Mouse (Mus musculus): Measurements from ENCODE around the gene Atad1. TPM values are rescaled to one million over a fixed set of nuclear protein-coding genes. Genes with fewer than 3 reads are reported as not detected.

Atad1 gene
- polyA plus RNA-seq, 1 experiment: 0.11 TPM

DNA sequence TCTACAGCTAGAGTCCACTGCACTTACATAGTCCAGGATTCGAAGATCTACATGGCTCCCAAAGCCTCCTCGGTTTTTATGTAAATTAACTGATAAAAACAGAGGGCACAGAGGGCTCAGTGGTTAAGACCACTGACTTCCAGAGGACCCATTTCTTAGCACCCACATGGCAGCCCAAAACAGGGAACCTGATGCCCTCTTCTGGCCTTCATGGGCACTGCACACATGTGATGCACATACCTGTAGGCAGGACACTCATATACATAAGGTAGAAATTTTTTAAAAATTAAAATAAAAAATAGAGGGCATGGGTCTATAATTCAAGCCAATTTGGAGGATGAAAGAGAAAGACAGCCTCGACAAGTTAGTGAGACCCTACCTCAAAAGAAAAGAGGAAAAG lies 95.9 kb downstream of the Atad1 start:
- peaks cover 2% of the 10 kb centered on the region; the same call in 1 of the 2 replicates for H3K9me3 ChIP-seq (ENCODE audit: control insufficient read depth, low read length)
- H3K36me3 ChIP-seq (ENCODE audit: control insufficient read depth): no peaks in the 10 kb centered on the region
- no peak overlapping the region for H3K4me3 ChIP-seq (replicated peaks)
- peaks cover 6% of the 10 kb centered on the region for H3K4me1 ChIP-seq (ENCODE audit: control insufficient read depth)
- no peaks in the 10 kb centered on the region for H3K27me3 ChIP-seq (ENCODE audit: control insufficient read depth)
- TF ChIP-seq GATA1 (IDR thresholded peaks at IDR 0.05; ENCODE audit: low read length) (no peak), TAL1 (IDR thresholded peaks at IDR 0.05; ENCODE audit: low read length) (no peak)

DNA sequence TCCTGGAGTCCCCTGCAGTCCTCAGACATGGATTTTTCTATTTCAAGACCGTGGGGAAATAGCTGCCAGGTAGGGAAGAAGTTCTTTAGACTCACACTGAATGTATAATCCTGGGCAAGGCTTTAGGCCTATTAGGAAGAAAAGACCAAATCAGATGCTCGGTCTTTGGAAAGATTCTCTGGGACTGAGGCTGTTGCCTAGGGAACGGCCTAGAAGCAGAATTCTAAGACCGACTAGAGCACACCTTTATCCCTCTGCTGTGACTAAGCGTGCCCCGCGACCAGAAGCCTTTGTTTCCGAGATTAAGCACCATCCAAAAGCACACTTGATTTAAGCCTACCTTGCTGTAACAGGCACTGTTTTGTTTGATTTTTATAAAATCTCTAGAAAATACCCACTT lies 97.6 kb downstream of the Atad1 start:
- H3K4me1 ChIP-seq (ENCODE audit: control insufficient read depth): peaks cover 17% of the 10 kb centered on the region
- no peak overlapping the region for H3K4me3 ChIP-seq (replicated peaks)
- TF ChIP-seq GATA1 (IDR thresholded peaks at IDR 0.05; ENCODE audit: low read length) (no peak), TAL1 (IDR thresholded peaks at IDR 0.05; ENCODE audit: low read length) (no peak)
- no peaks in the 10 kb centered on the region for H3K36me3 ChIP-seq (ENCODE audit: control insufficient read depth)
- H3K9me3 ChIP-seq (ENCODE audit: control insufficient read depth, low read length): peaks cover 2% of the 10 kb centered on the region; the same call in 1 of the 2 replicates
- no peaks in the 10 kb centered on the region for H3K27me3 ChIP-seq (ENCODE audit: control insufficient read depth)

DNA sequence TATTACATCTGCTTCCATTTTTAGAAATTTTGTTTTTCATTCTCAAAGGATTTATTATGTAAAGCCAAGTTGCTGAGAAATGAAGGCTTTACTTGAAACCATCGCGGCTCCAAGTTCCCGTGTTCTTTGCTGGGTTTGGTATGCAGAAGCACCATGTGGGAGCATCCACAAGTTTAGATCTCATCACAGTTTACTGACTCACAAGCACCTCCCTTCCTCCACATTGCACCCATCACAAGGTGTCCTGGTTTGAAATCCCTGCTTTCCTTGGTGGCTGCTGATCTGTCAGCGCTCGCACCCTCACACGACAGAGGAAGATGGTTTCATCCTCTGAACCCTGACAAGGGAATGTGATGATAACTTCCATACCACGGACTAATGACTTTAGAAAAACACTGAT lies 98.1 kb downstream of the Atad1 start:
- Histone ChIP-seq H3K4me3 (replicated peaks) (no peak overlapping the region), H3K4me1 (ENCODE audit: control insufficient read depth) (peaks cover 17% of the 10 kb centered on the region), H3K9me3 (ENCODE audit: control insufficient read depth, low read length) (peaks cover 2% of the 10 kb centered on the region; the same call in 1 of the 2 replicates), H3K27me3 (ENCODE audit: control insufficient read depth) (no peaks in the 10 kb centered on the region), H3K36me3 (ENCODE audit: control insufficient read depth) (no peaks in the 10 kb centered on the region)
- TF ChIP-seq GATA1 (IDR thresholded peaks at IDR 0.05; ENCODE audit: low read length): no peak
- TF ChIP-seq TAL1 (IDR thresholded peaks at IDR 0.05; ENCODE audit: low read length): no peak

DNA sequence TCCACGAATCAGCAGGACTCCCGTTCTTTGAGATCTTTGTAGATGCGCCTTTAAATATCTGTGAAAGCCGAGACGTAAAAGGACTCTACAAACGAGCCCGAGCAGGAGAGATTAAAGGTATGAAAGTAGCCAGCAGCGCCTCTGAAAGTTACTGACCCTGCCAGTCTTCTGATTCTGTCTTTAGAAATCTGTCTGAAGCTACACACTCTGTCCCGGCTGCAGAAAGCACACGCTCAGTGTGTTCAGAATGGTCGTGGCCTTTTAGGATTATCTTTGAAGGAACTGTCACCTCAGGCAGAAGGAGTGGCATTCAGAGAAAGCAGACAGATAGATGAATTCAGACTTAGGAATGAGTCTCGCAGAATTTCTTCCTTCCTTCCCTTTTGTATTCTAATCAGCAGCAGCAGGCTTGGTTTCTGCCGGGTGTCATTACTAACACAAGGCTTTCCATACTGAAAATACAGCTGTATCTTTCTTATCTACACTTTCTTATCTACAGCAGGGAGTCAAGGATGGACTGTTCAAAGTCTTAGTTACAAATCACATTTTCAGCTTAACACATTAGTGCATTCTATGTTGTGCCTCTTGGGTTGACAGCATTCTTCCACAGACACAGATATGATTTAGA lies 101.2 kb downstream of the Atad1 start:
- Histone ChIP-seq H3K27me3 (ENCODE audit: control insufficient read depth) (no peaks in the 10 kb centered on the region), H3K9me3 (ENCODE audit: control insufficient read depth, low read length) (no peaks in the 10 kb centered on the region; the same call in 1 of the 2 replicates), H3K4me3 (replicated peaks) (no peak overlapping the region), H3K36me3 (ENCODE audit: control insufficient read depth) (no peaks in the 10 kb centered on the region), H3K4me1 (ENCODE audit: control insufficient read depth) (peaks cover 15% of the 10 kb centered on the region)
- TF ChIP-seq GATA1 (IDR thresholded peaks at IDR 0.05; ENCODE audit: low read length) (no peak), TAL1 (IDR thresholded peaks at IDR 0.05; ENCODE audit: low read length) (no peak)

DNA sequence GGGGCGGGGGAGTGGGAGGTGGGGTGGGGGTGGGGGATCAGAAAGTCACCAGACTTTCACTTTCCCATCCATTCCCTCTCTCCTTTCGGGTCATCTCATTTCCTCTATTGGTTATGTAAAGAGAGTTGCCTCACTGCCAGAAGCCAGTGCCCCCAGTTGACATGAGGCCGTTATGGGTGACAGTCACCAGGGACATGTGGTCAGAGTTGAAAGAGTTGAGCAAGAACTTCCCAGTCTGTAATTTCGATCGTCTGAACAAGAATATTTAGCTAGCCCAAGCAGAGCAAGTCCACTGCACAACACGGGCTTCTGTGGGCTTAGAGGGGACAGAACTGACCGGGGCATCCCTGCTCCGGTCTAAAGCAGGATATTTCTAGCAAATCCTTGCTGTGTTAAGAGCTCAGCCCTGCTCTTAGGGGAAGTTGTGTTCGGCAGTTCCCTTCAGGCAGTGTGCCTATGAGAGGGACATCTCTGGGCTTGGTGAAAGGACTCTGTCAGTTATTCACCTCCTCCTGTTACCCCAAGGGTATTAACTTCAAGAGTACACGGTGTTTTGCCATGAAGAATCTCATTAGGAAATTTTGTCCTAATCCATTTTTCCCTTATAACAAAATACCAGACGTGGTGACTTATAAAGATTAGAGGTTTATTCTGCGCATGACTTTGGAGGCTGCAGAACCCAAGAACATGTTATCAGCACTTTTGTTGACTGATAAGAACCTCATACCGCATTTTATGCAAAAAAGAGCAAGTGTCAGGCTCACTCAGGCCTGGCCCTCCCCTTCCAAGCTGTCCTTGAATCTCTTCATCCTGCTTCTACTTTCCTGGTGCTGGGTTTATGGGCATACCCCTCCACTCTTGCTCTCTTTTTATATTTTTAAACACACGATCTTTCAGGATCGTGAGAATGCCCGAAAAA lies 102.0 kb downstream of the Atad1 start:
- Histone ChIP-seq H3K4me1 (ENCODE audit: control insufficient read depth) (peaks cover 15% of the 10 kb centered on the region), H3K9me3 (ENCODE audit: control insufficient read depth, low read length) (no peaks in the 10 kb centered on the region), H3K27me3 (ENCODE audit: control insufficient read depth) (no peaks in the 10 kb centered on the region), H3K36me3 (ENCODE audit: control insufficient read depth) (no peaks in the 10 kb centered on the region), H3K4me3 (replicated peaks) (no peak overlapping the region)
- no peak for TF ChIP-seq TAL1 (IDR thresholded peaks at IDR 0.05; ENCODE audit: low read length)
- TF ChIP-seq GATA1 (IDR thresholded peaks at IDR 0.05; ENCODE audit: low read length): no peak

DNA sequence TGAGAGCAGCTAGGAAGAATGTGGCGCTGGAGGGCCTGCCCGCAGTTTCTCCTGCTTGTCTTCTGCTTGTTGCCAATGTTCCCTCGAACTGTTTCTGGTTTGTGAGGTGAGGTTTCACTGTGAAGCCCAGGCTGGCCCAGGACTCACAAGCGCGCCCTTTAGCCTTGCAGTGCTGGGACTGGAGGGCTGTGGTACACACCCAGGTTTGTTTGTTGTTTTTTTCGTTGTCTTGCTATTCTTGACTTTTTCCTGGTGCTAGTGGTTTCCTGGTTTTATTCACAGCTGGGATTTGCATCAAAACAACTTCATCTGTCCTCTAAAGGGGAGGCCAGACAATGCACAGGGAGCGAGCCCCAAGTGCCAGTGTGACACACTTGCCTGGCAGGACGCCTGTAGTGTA lies 104.7 kb downstream of the Atad1 start:
- Histone ChIP-seq H3K27me3 (ENCODE audit: control insufficient read depth) (no peaks in the 10 kb centered on the region), H3K4me3 (replicated peaks) (no peak overlapping the region), H3K4me1 (ENCODE audit: control insufficient read depth) (peaks cover 15% of the 10 kb centered on the region), H3K9me3 (ENCODE audit: control insufficient read depth, low read length) (no peaks in the 10 kb centered on the region), H3K36me3 (ENCODE audit: control insufficient read depth) (no peaks in the 10 kb centered on the region)
- TF ChIP-seq GATA1 (IDR thresholded peaks at IDR 0.05; ENCODE audit: low read length) (no peak), TAL1 (IDR thresholded peaks at IDR 0.05; ENCODE audit: low read length) (no peak)

DNA sequence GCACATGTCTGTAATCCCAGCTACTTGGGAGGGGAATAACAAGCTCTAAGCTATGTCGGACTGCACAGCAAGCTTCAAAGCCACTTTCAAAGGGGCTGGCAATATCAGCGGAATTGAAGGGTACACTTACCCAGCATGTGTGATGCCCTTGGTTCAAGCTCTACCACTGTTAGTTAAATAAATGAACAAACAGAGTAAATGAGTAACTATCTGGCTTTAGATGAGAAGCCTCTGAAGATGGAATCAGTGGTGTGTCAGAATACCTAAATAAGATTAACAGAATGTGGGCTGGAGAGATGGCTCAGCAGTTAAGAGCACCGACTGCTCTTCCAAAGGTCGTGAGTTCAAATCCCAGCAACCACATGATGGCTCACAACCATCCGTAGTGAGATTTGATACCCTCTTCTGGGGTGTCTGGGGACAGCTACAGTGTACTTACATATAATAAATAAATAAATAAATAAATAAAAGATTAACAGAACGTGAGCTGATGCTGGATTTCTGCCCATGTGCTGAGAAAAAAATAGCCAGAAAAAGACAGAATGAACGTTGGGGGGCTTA lies 110.9 kb downstream of the Atad1 start:
- no peak overlapping the region for H3K4me3 ChIP-seq (replicated peaks)
- no peaks in the 10 kb centered on the region for H3K27me3 ChIP-seq (ENCODE audit: control insufficient read depth)
- H3K4me1 ChIP-seq (ENCODE audit: control insufficient read depth): no peaks in the 10 kb centered on the region
- no peak for TF ChIP-seq TAL1 (IDR thresholded peaks at IDR 0.05; ENCODE audit: low read length)
- TF ChIP-seq GATA1 (IDR thresholded peaks at IDR 0.05; ENCODE audit: low read length): no peak
- H3K36me3 ChIP-seq (ENCODE audit: control insufficient read depth): no peaks in the 10 kb centered on the region
- H3K9me3 ChIP-seq (ENCODE audit: control insufficient read depth, low read length): no peaks in the 10 kb centered on the region

DNA sequence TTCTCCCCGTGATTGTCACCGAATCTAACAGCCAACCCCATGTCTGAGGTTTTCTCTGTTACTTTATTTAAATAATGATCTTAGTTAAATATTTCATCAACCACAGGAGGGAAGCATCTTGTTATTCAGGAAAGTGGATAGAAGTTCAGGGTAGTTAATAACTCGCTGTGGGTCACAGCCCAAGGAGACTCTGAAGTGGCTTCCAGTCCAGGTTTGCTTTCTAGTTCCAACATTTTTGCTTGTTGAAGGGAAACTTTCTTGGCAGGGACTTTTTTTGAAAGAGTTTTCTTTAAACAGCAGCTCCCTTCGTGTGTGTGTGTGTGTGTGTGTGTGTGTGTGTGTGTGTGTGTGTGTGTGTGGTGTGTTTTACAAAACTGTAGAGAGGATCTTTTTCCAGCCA lies 112.0 kb downstream of the Atad1 start:
- H3K27me3 ChIP-seq (ENCODE audit: control insufficient read depth): no peaks in the 10 kb centered on the region
- TF ChIP-seq TAL1 (IDR thresholded peaks at IDR 0.05; ENCODE audit: low read length) (no peak), GATA1 (IDR thresholded peaks at IDR 0.05; ENCODE audit: low read length) (no peak)
- H3K4me1 ChIP-seq (ENCODE audit: control insufficient read depth): no peaks in the 10 kb centered on the region
- H3K9me3 ChIP-seq (ENCODE audit: control insufficient read depth, low read length): no peaks in the 10 kb centered on the region
- H3K4me3 ChIP-seq (replicated peaks): no peak overlapping the region
- no peaks in the 10 kb centered on the region for H3K36me3 ChIP-seq (ENCODE audit: control insufficient read depth)

DNA sequence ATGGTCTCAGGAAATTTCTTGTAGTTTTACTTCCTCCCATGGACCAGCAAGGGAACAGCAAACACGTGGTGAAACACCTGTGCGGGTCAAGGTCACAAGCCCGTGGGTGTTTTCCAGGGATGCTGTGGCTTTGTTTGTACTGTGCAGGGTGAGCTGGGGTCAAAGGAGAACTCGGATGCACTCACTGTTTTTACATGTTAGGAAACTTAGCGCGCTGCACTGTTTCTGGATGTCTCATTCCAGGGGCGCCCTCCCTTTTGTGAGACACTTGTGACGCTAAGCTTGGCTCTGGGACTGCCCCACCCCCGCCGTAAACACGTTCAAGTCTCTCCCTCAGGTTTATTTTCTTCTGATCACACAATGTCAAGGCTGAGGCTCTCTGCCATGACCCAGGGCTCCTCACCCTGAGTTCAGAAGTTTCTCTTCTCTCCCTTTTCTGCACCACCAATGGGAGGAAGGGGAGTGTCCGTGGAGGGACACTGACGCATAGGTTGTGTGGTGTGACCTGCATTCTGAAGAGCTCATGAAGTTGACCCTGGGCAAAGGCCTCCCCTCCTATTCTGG lies 112.7 kb downstream of the Atad1 start:
- no peaks in the 10 kb centered on the region for H3K36me3 ChIP-seq (ENCODE audit: control insufficient read depth)
- no peaks in the 10 kb centered on the region for H3K9me3 ChIP-seq (ENCODE audit: control insufficient read depth, low read length)
- no peak overlapping the region for H3K4me3 ChIP-seq (replicated peaks)
- no peak for TF ChIP-seq GATA1 (IDR thresholded peaks at IDR 0.05; ENCODE audit: low read length)
- no peak for TF ChIP-seq TAL1 (IDR thresholded peaks at IDR 0.05; ENCODE audit: low read length)
- no peaks in the 10 kb centered on the region for H3K27me3 ChIP-seq (ENCODE audit: control insufficient read depth)
- H3K4me1 ChIP-seq (ENCODE audit: control insufficient read depth): no peaks in the 10 kb centered on the region
